Mouse (Mus musculus): ENCODE results near the gene Appbp2. TPM values are rescaled to one million over a fixed set of nuclear protein-coding genes. Genes with fewer than 3 reads are reported as not detected.

Gene Appbp2
- 34.5 TPM for polyA plus RNA-seq (2014; fragmentation: Illumina TruSeq; extraction: RNeasy Lipid Tissue Mini Kit (QIAGEN cat#74804); ENCODE audit: low replicate concordance)

GRCm38 (mm10) chr11:85234990-85235841, at the start of gene Appbp2:
Gene Appbp2 (minus strand): TSS chr11:85235130.

GRCm38 (mm10) chr11:85170058-85170740, 64.7 kb downstream of the Appbp2 start, which contains the start of gene 1700125H20Rik:
Gene 1700125H20Rik (plus strand): TSS chr11:85170404.

GRCm38 (mm10) chr11:85139581-85140540, 95.1 kb downstream of the Appbp2 start, which contains the start of gene Usp32:
Gene Usp32 (minus strand): TSS chr11:85140161.

Other genes with a start within 250 kb of the Appbp2 start
- 56.4 TPM for gene Usp32, start 95.0 kb downstream of the Appbp2 start, polyA plus RNA-seq (2014; fragmentation: Illumina TruSeq; extraction: RNeasy Lipid Tissue Mini Kit (QIAGEN cat#74804); ENCODE audit: low replicate concordance)
- not detected for gene 1700125H20Rik, start 64.7 kb downstream of the Appbp2 start, polyA plus RNA-seq (2014; fragmentation: Illumina TruSeq; extraction: RNeasy Lipid Tissue Mini Kit (QIAGEN cat#74804); ENCODE audit: low replicate concordance)
- gene Ppm1d, start 76.1 kb upstream of the Appbp2 start, polyA plus RNA-seq (2014; fragmentation: Illumina TruSeq; extraction: RNeasy Lipid Tissue Mini Kit (QIAGEN cat#74804); ENCODE audit: low replicate concordance): 14.0 TPM
- gene Bcas3, start 118.0 kb upstream of the Appbp2 start, polyA plus RNA-seq (2014; fragmentation: Illumina TruSeq; extraction: RNeasy Lipid Tissue Mini Kit (QIAGEN cat#74804); ENCODE audit: low replicate concordance): 1.7 TPM

Data from small intestine, adult 10 weeks (tissue).